Mouse (Mus musculus) layer of hippocampus, postnatal 36 days (tissue): ENCODE measurements around the gene Lrp8. TPM values are rescaled to one million over a fixed set of nuclear protein-coding genes. Genes with fewer than 3 reads are reported as not detected.
A peak's percentile ranks its signal among the peaks of the same experiment; 100 is the strongest.

ENCODE experiments used
- DNase-seq, 2 experiments: peaks; one replicate each; pipeline ENCODE4 v3.0.0; 2022
- total RNA-seq, 2 experiments: library from RNA; stranded (reverse); gene quantifications; 2 replicates each; pipeline ENCODE4 v1.2.3; 2021

Gene Lrp8
- total RNA-seq, 2 experiments from 2014 or later, result 91.7 to 95.3 TPM

DNA sequence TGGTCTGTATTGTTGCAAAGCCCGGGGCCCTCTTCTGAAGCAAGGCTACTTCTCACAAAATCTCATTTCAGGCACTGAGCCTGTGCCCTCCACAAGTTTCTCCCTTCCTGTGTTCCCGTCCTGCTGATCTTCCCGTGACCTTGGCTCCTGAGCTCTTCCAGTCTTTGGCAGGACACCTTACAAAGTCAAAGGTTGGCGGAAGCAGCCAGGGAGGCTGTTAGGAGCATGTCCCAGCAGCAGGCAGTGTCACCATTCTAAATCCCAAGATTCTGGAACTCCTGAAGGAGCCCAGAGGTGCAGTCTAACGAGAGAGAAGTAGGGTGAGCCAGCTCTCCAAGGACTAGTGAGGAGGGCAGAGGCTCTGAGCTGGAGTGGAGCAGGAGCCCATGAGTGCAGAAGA lies 46.5 kb downstream of the Lrp8 start:
- no peak for DNase-seq

DNA sequence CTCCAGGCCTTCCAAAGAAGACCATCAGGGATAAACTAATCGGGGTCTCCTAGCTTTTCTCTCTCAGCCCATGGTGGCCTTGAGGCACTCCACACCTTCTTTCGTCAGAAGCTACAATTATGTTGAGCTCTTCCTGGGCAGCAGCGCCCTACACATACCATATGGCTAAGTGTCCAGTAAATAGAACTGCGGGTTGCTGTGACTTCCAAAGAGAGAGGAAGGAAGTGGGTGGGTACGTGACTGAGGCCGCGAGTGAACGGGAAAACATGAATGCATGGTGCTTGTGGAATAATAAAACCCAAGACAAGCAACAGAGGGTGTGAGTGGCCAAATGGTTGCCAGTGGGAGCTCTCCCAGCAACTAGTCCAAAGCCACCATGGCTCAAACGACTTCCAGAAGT lies 47.6 kb downstream of the Lrp8 start:
- no peak for DNase-seq

DNA sequence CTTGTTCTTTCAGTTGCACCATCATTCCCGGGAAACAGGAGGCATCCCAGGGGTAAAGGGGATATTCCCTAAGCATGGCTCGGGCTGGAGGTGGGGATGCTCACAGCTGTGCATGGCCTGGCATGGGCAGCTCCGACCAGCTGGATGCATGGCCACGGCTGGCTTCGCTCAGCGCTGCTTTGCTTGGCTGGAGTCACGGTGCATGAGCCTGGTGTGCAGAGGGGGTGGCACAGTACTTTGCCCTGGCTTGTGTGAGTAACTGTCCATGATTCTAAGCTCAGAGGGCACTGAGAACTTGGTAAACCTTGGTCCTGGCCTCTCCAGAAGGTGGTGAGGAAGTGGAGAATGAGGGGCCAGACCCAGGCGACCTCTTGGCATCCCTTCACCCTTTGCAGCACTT lies 48.0 kb downstream of the Lrp8 start:
- DNase-seq, result no peak

DNA sequence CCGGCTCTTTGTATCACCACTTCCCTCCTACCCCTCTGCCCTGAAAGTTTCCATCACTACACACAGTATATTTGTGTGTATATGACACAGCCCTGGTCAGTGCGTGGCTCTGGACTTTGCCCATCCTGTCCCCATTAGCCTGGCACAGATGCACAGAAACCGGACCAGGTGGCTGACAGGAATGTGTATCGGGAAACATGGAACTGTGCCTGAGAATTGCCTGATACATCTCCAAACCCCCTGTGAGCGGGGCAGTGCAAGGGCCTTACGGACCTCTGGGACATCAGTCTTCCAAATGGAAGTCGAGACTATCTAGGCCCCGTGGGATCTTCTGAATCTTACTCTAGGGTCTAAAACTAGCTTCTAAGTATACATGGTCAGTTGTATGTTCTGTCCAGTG lies 51.3 kb downstream of the Lrp8 start:
- no peak for DNase-seq

DNA sequence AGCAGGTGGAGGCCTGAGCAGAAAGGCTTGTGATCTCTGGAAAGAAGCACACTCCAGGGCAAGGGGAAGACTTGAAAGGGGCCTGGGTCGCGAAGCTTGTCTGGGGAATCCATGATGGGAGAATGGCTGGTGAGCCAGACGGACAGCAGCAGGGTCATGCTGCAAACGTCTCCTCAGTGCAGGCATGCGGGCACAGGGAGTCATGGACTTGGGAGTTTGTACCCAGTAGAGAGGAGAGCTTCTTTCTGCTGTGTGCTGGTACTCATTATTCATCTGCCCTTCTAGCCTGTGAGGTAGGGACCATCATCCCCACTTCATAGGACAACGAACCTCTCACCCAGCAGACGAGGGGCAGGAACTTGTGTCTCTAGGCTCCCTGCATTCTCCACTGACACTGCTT lies 51.8 kb downstream of the Lrp8 start:
- DNase-seq, result no peak

DNA sequence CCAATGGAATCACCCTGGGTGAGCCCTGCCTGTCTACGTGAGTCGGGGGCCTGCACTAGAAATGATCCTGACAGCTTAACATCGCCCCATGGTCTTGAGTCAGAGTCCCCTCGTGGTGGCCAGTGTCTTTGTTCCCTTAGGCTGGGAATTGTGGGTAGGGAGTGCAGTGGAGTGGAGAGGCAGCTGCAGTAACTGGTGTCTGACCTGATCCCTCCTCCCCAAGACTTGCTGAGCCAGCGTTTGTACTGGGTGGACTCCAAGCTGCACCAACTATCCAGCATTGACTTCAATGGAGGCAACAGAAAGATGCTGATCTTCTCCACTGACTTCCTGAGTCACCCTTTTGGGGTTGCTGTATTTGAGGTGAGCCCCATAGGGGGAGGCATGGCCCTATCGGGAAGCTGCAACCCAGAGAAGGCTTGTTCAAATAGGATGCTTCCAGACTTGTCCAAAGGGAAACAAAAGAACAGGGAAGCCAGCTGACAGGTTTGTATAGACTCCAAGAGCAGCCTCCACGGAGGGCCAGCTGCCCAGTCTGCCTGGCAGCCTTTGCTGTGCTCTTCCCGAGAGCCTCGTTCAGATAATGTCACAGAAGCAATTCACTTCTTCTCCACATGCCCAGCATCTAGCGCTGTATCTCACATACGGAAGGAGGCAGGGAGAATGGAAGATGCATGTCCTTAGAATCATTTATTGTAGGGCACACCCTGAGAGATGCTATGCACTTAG lies 55.1 kb downstream of the Lrp8 start:
- DNase-seq, result no peak

DNA sequence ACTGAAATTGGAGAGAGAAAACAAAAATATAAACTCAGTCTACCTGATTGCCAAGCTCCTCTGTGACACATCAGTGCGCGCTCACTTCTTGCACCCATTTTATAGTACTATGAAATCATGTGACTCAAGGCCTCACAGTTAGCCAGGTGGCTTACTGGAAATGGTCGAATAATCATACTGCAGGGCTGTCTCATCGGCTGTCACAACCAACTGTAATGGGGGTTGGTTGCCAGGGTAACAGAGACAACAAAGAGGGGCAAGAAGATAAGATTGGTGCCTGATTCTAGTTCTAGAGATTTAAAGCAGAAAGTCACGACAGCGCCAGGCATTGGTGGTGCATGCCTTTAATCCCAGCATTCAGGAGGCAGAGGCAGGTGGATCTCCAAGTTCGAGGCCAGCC lies 56.9 kb downstream of the Lrp8 start:
- no peak for DNase-seq

DNA sequence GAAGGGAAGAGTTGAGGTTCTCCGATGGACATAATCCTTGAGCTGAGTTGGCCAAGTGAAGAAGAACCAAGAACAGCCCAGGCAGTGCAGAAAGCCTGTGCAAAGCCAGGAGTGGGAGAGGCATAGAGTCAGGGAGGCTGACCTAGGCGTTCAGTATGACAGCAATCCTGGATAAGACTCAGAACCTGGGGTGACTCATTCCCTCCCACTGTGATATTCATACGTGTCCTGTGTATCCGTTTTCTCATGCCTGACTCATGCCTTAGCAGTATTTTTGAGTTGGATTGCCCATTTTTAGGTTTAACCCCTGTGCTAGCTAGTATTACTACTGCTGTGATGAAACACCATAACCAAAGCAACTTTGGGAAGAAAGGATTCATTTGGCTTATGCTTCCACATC lies 62.8 kb downstream of the Lrp8 start:
- DNase-seq, result no peak

DNA sequence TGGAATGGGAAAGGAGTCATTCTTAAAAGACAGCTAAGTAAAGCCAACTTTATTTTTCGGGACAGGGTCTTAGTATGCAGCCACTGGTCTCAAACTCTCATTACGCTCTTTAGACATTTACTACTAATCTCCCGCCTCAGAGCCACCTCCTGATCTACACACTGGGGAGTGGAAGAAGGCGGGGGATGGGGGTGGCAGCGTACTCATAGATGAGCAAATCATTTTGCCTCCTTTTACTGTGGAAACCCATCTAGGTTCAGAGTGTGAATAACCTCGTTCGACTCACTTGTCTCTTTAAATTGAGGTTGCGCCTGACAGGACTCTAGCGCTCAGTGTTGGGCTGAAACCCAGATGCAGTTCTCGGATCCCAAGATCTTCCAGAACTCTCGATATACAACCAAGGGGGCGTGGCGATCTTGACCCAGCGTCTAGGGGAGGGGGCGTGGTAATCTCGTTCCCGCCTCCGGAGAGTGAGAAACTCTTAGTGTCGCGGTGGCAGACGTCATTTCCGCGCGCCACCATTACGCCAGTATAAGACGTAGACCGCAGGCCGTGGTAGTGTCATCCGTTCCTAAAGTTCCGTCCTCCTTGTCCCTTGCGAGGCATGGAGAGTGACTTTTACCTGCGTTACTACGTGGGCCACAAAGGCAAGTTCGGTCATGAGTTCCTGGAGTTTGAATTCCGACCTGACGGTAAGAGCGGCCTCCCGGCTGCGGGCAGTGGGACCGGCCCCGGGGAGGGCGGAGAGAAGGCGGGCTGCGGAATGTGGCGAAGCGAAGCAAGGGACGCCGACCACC lies 77.4 kb downstream of the Lrp8 start, which contains the start of gene Magoh:
Magoh (plus strand) TSS at position 502 of the 797 bp plus-strand sequence.
- DNase-seq, result peak; percentile 95 to 96

DNA sequence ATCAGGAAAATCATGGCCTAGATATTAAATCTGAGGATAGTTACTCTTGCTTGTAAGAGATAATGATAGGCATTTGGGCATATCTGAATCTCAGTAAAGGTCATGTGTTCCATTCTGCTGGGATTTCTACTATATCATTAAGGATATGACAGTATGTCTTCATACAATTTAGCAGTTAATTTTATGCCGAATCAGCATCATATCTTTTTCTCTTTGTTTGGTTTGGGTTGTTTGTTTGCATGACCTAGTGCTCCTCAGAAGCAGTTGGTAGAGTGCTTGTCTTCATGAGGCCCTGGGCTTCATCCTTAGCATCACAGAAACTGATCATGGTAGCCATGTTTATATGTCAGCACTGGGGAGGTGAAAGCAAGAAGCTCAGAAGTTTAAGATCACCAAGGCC lies 79.6 kb downstream of the Lrp8 start:
- DNase-seq, result no peak

DNA sequence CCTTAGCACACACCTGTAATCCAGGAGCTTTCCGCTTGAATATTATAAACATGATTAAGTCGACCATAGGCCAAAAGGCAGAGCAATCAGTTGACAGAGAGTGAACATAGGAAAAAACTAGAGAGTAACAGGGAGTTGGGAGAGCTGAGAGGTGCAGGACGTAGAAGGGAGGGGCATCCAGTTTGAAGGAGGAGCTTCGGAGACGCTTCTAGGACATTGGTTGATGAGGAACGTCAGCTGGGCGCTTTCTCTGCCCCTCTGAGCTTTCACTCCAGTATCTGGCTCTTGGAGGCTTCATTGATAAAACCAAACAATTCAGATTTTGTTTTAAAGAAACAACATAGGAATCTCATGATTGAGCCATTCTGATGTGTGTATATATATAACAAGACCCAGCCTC lies 84.3 kb downstream of the Lrp8 start:
- no peak for DNase-seq

DNA sequence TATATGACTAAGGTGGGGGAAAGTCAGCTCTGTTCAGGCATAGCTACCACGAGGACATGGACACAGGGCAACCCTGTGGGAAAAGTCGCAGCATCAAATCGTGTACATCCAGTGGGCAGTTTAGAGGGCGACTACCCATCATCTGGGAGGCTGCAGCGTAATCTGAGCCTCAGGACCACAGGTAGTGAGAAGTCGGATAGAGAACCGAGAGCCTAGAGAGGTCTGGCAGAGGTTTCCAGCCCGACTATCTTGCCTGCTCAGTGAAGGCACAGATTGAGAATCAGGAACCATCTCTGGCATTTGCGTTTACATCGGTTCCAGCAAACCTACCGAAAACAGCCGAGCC lies 87.3 kb downstream of the Lrp8 start:
- DNase-seq, result no peak

DNA sequence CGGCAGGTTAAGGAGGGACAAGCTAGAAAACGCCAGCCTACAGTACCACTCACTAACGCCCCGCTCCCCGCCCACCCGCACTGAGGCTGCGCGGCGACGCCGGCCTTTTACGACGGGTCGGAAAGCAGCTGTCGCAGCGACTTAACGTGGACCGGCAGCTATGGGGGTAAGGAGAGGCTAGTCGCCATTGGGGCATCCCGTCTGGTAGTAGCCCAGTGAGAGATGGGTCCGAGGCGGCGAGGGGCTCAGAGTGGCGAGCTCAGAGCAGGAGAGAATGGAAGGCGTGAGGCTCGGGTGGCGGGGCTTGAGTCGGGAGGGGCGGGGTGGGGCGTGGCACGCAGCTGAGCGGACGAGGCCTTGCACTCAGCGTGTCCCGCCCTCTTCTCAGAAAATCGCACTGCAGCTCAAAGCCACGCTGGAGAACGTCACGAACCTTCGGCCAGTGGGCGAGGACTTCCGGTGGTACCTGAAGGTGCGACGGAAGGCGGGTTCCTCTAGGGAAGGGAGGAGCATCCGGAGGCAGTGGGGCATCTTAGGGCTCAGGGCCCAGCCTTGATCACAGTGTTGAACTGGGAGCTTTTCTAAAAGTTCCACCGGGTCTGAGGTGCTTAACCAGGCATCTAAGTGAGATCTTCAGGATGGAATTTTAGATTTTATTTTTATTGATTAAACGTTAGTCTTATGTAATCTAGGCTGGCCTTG lies 87.8 kb downstream of the Lrp8 start, which contains the start of gene 0610037L13Rik:
0610037L13Rik (plus strand) TSS at position 83 of the 702 bp plus-strand sequence.
- peak; percentile 93 for DNase-seq

DNA sequence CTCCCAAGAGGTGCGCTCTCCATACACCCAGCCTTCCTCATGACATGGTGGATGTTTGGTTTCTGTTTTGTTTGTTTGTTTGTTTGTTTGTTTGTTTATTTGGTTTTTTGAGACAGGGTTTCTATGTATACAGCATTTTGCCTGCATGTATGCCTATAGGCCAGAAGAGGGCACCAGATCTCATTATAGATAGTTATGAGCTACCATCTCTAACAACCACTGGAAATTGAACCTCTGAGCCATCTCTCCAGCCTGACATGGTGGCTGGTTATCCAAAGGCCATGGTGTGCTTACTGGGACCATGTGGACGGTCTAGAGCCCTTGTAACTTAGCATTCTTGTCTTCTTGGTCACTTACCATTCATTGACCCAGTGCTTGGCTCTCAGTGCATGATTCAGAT lies 90.6 kb downstream of the Lrp8 start:
- no peak for DNase-seq

DNA sequence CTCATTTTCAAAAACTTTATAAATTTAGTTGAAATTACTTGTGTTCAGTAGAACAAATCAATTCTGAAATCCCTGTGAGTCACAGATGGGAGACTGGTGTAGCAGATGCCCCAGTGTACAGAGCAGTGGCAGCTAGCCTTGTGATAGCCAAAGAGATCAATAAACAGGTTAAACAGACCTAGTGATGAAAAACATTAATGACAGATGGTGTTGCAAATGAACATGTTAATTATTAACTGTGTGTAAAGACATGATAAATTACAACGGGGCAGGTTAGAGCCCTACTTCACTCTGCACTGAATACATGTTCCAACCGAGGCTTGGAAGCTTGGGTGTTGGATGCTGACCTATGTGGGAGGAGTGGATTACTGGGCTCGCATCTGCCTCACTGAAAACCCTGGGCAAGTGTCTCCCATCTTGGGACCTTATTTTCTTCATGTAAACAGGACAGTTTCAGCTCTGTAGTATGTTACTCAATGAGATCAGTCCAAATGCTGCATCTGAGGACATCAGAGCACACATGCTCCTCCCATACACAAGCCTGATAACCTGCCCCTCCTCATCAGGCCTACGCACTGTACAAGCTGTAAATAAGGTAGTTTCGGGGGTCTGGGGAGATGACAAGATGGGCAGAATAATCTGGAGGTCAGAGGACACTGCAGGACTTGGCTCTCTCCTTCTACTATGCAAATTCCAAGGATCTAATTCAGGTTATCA lies 97.3 kb downstream of the Lrp8 start:
- DNase-seq, result no peak

DNA sequence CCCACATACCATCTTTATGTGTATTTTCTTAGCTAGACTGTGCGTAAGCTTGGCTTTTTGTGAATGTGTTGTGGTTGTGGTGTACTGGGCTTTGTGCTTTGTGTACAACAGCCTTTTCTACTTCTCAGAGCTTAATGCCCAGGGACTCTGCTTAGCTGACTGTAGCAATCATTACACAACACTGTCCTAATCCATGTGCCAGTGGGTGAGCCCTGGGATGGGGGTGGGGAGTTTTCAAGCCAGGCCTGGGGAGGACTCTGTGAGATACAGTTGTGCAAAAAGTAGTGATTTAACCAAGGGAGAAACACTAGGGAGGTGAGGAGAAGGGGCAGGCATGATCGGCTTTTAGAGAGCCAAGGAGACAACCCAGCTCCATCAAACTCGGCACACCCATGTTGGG lies 98.1 kb downstream of the Lrp8 start:
- DNase-seq, result no peak

DNA sequence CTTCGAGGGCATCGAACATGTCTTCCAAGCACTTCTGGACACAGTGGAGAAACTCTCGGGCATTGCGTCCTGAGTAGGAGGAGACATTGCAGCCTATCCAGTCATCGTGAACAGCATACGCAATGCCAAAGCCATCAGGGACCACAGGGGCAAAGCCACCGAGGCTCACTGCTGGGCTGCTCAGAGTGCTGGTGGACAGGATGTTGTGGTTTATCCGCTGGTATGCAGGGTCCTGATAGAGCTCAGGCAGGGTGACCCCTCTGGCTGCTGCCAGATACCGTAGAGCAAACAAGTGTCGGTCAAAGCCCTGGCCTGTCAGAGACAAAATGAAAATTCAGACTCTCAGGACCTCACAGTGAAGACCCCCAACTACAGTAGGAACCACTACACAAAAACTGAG lies 102.2 kb downstream of the Lrp8 start:
- DNase-seq, result no peak

DNA sequence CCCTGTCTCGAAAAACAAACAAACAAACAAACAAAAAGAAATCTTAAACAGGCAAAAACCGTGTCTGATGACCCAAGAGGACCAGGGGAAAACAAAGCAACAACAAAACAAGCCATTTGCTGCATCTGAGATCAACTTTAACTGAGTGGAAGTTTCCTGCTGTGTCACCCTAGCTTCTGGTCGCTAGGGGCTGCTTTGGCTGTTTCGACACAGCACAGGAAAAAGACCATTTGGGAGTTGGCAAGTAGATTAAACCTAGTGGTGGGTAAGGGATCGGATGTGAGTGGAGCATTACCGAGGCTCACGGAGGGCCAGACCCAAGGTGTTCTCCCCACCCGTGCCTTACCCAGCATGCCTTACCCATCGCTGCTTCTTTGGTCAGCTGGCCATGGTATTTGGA lies 104.5 kb downstream of the Lrp8 start:
- no peak for DNase-seq

DNA sequence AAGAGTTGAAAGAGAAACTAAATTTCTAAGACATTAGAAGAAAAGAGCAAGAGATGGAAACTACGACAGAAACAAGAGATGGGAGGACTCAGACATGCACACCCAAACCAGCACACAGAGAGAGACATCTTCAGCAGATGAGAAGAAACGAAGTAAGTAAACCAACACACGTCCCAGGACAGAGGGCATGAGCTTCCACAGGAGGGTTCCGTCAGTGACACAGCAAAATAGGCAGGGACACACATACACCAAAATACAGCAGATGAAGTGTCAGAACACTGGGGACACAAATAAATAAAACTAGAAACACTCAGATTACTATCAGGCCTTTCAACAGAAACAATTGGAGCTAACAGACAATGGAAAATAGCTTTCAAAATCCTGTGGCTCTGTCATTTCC lies 108.0 kb downstream of the Lrp8 start:
- no peak for DNase-seq

DNA sequence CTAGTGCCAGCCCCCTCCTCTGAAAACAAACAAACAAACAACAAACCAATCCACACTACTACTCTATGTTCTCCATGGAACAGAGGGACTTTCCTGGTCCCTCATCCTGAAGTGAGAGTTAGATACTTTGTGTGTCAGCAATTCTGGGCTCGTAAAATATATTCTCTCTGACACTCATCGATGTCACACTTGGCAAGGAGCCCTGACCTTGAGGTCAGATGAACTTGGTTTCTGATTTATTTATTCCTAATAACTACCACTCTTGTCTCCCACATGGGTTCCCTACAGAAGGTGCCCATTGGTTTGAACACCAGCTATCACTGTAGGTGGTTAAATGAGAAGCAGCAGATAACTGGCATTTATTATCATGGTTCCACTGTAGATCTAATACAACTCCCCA lies 118.3 kb downstream of the Lrp8 start:
- no peak for DNase-seq

DNA sequence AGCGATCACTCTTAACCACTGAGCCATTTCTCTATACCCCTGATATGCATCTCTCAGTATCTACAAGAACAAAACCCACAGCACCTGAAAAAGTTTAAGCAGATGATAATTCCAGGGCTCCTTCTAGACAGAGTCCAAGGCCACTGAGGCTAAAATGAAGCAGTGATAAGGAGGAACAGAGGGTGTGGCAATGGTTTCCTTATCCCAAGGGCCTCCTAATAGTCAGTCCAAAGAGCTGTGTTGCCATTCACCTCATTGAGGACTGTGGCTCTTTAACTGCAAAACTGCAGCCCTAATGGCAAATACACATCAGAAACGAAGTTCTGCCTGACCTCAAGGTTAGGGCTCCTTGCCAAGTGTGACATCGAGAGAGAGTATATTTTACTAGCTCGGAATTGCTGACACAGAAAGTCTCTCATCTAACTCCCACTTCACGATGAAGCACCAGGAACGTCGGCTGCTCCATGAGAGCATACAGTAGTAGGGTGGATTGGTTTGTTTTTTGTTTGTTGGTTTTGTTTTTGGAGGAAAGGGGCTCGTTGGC lies 119.2 kb downstream of the Lrp8 start:
- DNase-seq, result no peak

DNA sequence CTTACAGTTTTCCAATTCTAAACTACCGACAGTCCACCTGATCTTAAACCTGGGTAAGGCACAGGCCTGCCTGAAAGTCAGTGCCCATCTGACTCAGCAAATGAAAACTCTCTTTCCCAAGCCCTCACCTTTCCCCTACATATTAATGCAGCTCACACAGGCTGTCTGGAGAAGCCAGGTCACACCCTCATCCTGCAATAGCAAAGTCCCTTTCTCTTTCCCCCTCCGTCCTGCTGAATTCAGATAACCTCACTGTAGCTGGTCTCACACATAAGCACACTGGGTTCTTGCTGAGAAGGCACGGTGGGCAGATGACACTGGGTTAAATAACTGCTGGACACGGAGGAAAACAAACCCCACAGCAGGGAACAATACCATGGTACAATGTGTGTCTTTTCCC lies 119.9 kb downstream of the Lrp8 start:
- DNase-seq, result no peak
